Mouse (Mus musculus) heart, adult 18-20 months (tissue): ENCODE measurements around the gene Orc5. TPM values are rescaled to one million over a fixed set of nuclear protein-coding genes. Genes with fewer than 3 reads are reported as not detected.

Experiments used
- DNase-seq, 2 experiments: peaks; one replicate each; pipeline ENCODE4 v3.0.0; 2021 to 2022; ENCODE audit warnings: mixed read lengths in 1 of 2
- long read RNA-seq, 2 experiments: library from polyadenylated mRNA; stranded (forward); transcript quantifications; one replicate each; pipeline ENCODE4 v2.0.0; 2021
- total RNA-seq, 2 experiments: library from RNA; stranded (reverse); gene quantifications; 2 replicates each; pipeline ENCODE4 v1.2.3; 2021

Orc5 gene
- 10 to 100 TPM in 1 of 2 experiments, 1 to 10 TPM in 1; 8.3 to 10.1 TPM for total RNA-seq
- long read RNA-seq, experiment 1, transcript Orc5-201 (14 exons, 2,103 nt) = major isoform, 8 of 10 reads
- long read RNA-seq, experiment 1, partial matches to known transcripts = 0 of 10 reads
- long read RNA-seq, experiment 1, other reads (novel, unspliced or antisense) = 2 of 10 reads
- long read RNA-seq, experiment 2, partial matches to known transcripts = 0 of 4 reads
- long read RNA-seq, experiment 2, other reads (novel, unspliced or antisense) = 1 of 4 reads

DNA sequence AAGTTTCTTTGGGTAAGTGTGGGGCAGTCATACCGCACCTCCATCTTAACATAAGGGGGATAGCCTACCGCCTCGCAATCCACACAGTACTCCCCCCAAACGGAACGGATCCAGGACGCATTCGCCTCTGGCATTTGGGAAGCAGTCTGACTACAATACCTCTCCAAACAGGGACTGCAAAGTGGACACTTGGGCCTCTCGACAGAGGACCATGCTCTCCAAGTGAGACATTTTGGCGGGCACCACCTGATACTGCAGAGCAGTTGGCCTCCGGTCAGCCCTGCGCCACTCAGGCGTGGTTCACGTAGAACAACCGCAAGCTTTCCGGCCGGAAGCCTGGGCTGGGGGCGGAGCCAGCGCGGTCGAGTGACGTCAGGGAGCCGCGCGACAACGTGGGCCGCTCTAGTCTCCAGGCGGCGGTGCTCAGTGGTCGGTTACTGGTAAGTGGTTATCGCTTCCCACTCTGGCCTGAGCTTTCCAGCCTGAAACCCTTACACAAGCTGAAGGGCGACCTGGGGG lies at the start of gene Orc5:
Gene Orc5, minus strand, starts transcription at position 397 of the 519 bp plus-strand sequence.
- DNase-seq = peak; percentile 95

DNA sequence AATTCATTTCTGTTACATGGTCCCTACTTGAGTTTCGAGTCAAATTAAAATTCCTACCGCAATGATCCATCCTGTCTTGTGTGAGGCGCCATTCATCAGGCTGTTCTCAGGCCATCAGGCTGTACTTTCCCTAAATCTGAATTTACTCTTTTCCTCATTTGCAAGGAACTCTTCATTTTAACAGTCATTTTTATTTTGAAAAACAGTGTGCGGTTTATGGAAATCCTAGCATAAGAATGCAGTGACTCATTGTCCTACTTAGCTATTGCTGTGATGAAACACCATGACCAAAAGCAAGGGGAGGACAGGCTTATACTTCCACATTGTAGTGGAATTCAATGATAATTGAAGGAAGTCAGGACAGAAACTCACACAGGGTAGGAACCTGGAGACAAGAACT lies 46.8 kb upstream of the Orc5 start:
- no peak for DNase-seq

DNA sequence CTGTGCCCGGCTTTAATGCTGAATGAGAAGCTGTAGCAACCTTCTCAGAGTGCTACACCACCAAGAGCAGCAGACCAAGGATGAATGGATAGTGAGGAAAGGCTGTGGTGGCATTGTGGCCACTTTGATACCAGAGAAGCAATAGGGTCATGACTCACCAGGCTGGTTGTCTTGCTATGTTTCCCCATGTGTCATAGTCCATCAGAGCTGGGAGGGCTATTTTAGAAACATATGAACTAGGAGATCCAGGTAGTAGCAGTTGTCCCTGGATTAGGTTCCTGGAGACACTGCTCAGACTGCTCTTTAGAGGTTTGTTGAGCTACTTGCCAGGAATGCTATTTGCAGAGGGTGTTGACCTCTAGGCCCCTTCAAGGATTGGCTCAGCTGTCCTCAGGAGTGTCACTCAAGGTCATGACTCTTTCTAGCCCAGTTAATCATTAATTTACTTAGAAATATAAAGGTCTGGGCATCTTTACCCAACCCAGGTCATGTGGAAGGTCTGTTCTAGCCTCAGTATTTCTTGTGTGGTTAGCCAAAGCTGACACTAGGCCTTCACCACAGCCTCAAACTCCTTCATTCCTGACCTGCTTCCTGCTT lies 39.2 kb upstream of the Orc5 start:
- DNase-seq = no peak

DNA sequence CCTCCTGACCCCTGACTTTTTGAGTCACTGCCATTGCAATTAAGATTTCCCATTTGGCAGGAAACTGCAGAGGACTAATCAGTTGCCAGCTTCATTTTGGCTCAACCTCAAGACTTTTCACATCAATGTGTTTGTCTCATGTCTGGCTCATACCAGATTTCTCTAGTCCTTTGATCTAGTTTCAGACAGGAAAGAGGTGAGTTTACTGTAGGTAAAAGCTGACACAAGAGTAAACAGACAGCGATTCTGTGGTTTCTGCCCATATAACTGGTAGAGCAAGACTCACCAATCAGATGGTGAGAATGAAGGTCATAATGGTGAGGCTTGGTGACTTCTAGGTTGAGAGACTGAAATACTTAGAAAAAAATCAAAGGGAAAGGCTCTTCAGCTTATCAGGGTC lies 37.3 kb upstream of the Orc5 start:
- no peak for DNase-seq

DNA sequence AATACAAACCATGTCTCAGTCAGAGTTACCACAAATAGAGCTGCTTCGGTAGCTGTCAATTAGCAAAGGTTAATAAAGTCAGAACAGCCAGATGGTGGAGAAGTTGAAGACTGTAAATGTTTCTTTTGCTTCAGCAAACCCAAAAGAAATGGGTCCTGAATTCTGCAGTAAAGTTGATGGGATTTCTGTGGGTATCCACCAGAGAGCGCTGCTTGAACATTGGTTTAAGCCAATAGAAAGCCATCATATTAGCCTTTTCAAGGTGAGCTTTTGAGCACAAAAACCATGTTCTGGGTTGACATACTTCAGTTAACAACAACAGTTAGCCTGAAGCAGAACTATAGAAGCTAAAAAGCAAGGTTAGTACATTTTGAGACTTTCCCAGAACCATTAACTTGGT lies 34.3 kb upstream of the Orc5 start:
- DNase-seq = no peak

DNA sequence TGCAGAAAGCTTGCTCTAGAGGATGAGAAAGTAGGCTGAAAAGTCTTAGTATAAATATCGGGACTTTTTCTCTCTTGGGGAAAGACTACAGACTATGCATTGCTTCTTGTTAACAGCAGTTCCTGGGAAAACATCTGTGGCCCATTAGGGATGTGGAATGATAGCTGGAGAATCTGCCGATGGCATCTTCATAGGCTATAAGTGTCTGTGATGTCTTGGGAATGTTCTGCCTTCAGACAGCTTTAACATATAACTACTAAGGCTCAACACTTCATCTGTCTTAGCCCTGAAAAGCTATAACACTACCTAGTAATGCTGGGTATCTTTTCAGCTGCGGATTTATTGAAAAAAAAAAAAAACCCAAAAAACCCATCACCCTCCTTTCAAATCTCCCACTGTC lies 27.8 kb upstream of the Orc5 start:
- DNase-seq = no peak

DNA sequence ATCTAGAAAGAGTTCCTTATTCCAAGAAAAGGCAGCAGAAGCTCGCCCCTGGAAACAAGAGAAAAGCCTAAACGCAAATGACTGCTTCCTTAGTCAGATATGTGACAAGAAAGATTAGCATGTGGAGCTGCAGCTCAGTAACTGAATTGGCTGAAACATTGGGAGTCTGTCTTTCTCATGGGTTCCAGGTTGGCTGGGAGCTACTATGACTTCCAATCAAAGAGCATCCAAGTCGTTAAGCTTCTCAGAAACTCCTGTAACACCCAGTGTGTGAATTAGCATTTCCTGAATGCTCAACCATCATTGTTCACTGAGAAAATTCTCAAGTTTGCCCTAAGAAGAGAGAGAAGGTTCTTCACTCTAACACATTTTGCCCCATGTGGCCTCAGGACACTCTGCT lies 24.5 kb upstream of the Orc5 start:
- no peak for DNase-seq

DNA sequence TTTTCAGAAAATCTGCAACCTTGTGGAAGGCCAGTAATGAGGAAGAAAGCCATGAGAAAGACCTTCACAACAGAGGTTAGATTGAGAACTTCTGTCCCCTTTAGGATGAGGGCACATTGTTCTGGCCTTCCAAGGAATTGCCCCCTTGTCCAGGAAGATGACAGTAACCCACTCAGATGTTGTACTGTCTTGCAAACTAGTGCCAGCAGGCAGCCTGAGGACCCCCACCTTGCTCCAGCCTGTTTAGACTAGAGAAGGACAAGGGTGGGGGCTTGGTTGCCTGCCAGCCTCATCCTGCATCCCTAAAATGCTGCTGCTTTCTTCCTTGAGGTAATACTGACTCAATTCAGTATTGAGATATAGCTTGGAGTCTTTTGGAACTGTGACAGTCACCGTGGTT lies 23.9 kb upstream of the Orc5 start:
- DNase-seq = no peak

DNA sequence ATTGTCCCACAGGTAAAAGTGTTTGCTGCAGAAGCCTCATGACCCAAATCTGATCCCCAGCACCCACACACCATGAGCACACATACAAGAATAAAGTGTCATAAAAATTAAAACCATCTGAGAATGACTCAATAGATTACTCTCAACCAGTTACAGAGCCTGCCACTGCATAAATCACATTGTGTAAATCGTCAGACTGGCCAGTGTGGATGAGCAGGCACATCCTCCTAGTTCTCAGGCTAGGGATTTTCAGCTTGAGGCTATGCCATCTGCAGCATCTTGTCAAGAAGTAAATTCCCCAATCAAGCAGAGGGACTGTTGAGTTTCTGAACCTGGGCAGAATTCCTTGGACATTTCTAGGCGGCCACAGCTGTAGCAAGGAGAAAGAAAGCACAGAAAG lies 23.5 kb upstream of the Orc5 start:
- no peak for DNase-seq

DNA sequence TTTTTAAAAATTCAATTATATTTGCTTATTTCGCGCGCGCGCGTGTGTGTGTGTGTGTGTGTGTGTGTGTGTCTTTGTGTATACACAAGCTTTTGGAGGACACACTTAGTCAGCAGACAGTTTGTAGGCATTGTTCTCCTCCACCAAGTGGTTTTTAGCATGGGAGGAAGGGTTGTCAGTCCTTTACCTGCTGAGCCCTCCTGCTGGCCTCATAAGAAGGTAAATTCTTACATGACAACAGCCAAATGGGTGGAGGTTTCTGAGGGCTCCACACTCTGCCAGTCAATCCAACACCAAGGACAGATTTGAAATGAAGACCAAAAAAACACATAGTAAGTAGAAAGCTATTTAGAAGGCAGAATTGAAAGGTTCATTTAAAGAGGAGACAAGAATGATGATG lies 22.7 kb upstream of the Orc5 start:
- no peak for DNase-seq

DNA sequence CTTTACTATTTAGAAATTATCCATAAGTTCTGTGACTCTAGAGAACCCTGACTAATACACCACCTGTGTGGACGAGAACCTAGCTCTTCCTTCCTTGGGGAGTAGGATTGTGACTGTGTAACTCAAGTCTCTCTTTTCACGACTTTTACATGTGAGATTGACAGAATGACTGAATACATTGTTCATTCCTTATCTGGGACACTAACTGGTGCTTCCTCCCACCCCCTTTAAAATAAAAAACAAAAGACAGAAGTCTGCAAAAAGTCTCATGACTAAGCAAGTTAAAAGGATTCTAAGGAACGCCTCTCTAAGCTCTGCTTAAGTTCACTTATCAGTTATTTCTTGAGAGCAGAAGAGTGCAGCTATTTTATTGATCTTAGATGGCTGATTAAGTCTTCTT lies 22.2 kb upstream of the Orc5 start:
- no peak for DNase-seq

DNA sequence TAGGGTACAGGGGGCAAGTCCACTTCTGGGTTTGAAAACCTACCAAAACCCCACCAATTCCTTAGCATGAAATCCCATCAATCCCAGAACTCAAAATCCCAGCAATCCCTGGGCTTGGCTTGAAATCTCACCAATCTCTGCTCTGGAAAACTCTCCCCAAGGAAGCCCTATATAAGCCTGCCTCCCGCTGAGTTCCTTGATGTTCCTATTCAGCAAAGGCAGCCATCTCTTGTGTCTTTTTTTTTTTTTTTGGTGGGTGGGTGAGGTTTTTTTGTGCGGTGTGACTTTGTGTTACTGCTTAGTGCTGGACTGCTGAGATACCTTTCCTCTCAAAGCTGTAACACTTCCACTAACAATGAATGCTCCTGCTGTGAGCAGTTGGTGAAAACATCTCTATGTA lies 15.5 kb upstream of the Orc5 start:
- no peak for DNase-seq

DNA sequence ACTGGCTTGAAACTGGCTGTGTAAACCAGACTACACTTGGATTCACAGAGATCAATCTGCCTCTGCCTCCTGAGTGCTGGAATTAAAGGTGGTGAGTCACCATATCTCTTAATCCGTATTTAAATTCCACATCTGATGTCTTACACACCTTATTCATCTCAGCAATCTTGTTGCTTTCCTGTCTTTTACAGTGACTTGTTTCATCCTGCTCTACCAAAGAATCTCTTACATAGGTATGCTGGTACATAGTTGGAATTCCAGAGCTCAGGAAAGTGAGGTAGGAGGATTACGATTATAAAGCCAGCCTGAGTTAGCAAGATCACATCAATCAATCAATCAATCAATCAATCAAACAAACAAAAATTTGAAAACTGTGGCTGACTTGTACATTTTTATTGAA lies 9.6 kb upstream of the Orc5 start:
- DNase-seq = no peak

DNA sequence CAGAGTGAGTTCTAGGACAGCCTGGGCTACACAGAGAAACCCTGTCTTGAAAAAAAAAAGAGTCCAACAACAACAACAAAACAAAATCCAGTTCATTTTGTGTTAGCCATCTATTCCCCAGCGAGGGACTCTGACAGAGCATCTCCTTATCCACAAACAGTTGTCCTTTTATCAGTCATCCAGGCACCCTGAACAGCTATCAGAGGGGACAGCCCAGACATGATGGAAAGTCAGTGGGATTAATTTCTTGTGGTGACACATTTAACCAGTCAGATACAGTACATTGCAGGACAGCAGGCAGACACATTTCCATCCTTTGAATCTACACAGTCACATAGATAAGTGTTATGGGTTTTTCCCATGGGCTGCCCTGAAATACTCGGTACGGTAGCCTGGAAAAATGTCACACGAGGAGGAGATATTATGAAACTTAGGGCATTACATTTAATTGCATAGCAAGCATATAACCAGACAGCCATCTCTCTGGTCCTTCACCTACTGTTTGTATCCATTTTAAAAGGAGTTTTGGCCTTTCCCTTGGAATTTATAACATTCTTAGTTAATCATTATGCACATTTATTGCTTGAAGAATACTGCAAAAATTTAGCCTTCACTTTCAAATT lies 7.4 kb upstream of the Orc5 start:
- no peak for DNase-seq

DNA sequence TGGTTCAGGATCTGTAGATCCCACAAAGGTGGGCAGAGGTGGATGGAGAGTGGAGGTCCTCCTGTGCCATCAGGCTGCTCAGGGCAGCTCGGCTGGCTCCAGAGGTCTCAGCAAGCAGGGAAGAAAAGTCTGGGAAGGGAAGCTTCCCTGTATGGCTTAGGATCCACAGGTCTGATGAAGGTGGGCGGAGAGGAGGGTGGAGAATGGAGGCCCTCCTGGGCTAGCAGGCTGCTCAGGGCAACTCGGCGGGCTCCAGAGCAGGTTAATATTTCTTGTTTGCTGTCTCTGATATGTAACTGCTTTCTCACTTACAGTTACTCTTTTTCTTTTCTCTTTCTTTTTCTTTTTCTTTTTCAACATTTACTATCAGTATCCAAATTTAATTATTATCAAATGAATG lies 6.5 kb upstream of the Orc5 start:
- DNase-seq = no peak

DNA sequence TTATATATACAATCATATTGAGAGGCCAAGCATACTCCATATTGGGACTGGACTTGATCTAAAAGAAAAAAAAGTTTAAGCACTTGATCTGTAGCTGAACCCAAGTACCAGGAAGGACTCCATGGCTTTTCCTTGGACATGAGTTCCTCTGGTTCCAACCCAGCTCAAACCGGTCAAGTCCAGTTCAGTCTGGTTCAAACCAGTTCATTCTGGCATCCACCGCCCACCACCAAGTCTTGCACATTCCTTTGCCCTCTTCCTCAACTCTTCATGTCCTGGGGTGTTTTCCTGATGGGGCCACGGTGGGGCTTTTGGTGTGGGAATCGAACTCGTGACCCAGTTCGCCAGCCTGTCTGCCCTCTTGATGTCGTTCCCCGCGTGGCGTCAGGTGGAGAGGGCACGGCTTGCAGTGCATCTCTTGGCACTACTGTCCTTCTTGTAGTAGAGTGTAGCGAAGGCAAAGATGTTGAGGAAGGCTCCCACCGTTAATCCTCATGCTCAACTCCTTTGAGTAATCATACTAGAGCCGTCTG lies 2.1 kb upstream of the Orc5 start:
- DNase-seq = no peak

DNA sequence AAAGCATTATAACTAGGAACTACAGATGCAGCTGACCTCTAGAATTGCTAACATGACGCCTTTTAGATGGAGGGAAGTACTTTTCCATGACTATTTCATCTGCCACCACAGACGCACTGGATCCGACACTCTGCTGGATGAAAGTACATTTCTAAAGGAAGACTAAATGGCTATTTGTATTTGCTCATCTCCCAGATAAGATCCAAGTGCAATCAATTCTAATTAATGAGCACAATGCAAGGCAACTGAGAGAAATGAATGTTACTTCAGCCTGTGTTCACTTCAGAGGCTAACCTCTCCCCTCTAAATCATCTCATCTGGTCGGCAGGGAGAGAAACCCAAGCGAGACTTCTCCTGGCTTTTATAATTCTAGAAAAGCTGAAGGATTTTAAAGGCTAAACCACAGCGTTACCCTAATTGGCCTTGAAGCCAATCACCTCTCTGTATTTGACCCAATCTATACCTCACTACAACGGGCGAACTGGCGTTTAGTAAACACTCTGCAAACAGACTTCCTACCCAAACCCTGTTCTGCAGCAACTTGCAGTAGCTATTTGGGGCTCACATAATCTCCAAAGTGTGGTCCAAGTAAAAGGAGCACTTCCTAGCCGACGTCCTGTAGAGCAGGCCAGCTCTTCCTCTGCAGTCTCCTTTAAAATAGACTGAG lies 730 bp downstream of the Orc5 start:
- no peak for DNase-seq

DNA sequence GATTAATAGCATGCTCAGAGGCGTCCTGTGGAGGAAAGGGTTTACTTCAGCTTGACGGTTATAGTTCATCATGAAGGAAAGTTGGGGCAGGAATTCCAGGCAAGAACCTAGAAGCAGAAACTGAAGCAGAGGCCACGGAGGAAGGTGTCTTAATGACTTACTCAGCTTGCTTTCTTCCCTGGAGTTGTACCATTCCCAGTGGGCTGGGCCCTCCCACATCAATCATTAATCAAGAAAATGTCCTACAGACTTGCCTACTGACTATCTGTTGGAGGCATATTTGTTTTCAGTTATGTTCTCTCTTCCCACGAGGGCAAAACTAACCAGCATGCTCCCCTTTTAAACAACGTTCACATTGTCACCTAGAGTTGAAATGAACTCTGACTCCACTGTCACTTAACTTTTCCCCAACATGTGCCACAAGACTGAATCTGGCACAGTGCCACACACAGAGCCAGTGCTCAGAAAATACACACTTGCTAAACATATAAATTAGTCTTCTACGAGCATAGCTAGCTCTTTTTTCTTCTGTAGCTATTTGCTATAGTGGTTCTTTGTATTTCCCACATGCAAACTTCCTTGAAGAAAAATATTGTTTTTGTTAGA lies 1.6 kb downstream of the Orc5 start:
- DNase-seq = no peak

DNA sequence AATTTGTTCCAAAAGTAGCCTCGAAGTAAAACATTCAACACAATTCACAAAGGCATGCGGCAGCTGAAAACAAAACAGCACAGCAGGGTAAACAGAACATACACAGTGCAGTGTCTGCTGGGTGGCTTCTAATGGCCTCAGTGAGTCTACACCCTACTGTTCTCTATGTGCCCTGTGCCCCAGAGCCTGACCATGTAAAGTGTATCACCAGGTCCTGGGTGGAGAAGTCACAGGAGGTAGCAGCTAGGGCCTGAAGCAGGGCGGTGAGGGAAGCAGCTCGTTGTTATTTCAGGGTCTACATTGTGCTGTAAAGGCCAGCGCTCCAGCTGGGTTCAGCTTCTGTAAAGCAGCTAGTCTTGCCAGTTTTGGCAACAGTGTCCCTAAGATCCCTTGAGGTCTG lies 3.7 kb downstream of the Orc5 start:
- no peak for DNase-seq

DNA sequence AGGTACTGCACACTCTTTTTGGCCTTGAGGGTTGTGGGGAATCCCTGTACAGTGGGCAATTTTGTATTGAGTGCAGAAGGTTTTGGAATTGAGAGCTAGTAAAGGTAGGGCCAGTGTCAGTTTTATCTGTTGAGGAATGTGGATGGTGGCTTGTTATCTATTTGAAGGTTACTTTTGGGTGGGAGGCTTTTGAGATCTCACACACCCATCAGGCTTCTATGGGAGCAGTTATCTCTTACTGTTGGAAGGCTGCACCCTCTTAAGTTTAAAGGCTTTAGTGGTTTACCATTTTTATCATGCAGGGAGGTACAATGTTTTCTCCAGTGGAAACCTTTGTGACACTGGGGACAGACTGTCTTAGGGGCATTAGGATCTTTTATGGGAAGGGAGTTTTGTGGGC lies 4.9 kb downstream of the Orc5 start:
- no peak for DNase-seq

DNA sequence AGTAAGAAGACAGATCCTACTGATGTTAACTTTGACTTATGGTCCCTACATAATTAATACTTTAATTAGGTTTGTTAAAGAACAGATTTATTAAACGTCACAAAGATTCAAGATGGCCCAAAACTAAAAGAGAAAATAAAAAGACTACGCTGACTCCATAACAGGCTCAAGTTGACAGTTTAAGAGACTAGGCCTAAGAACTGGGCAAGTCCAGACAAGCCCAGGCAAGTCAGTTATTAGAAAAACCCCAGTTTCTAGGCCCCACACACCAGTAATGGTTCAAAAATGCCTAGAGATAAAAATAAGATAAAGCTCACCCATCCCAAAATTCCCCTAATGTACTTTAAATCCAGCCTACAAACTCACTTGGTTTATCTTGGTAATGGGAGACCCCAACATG lies 7.6 kb downstream of the Orc5 start:
- DNase-seq = no peak

DNA sequence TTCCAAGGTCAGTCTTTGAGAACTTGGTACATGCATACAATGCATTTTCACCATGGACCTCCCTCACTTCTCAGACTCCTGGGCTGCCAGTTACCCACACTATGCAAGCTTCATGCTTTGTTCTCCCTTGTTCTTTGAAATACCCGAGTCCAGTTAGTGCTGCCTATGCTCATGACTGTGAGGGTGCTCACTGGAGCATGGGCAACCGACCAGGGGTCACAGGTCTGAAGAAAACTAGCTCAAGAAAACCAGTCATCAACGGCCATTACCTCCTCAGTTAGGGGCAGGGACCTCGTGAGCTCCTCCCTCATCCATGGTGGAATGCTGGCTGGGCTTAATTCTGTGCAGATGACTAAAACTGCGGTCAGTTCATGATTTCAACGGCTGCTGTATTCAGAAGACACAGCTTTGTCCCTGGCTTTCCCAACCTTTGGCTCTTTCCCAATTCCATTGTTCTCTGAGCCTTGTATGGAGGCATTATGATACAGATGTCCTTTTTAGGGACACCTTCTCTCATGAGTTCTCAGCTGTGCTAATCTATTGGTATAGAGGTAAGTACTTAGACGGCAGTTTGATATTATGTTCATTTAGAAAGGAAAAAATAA lies 11.1 kb downstream of the Orc5 start:
- no peak for DNase-seq
